Mouse (Mus musculus): ENCODE measurements around the gene Nr1d1. TPM values are rescaled to one million over a fixed set of nuclear protein-coding genes. Genes with fewer than 3 reads are reported as not detected.

Gene Nr1d1
- total RNA-seq, 1 experiment, result 2.9 TPM

- Histone ChIP-seq H3K4me3 (ENCODE audit: insufficient read depth in 1 of 2, low read depth in 1 of 2, low read length in 2 of 2, poor library complexity in 1 of 2, severe bottlenecking in 1 of 2) (peak overlapping the region in 1 of 2 experiments; percentile 54; a peak in 2 of 4 replicates), H3K9ac (ENCODE audit: insufficient read depth, low read depth, low read length, poor library complexity, severe bottlenecking) (peak overlapping the region; percentile 53; the same call in 1 of the 2 replicates), H3K36me3 (ENCODE audit: control insufficient read depth, insufficient read depth, low read length, poor library complexity, severe bottlenecking) (peaks cover 14% of the 10 kb centered on the region; the same call in 1 of the 2 replicates), H3K4me1 (ENCODE audit: control insufficient read depth in 2 of 2, insufficient read depth in 2 of 2, low read length in 2 of 2, poor library complexity in 1 of 2) (peaks cover 11 to 33% of the 10 kb centered on the region in 2 experiments), H3K27ac (ENCODE audit: insufficient read depth, low read depth, low read length, poor library complexity, severe bottlenecking) (no peak overlapping the region), H3K9me3 (ENCODE audit: control insufficient read depth, insufficient read depth, low read depth, low read length) (no peaks in the 10 kb centered on the region)
- in situ Hi-C loops (cut with MboI; ENCODE audit: low sequenced_read_pairs in 2 of 2, unreplicated experiment in 2 of 2), result no loop called here
- no peak for TF ChIP-seq CHD2 (IDR thresholded peaks at IDR 0.05; ENCODE audit: low read depth, low read length)
- TF ChIP-seq HCFC1 (IDR thresholded peaks at IDR 0.05; ENCODE audit: borderline replicate concordance, insufficient read depth, low read length), result no peak
- no peak for TF ChIP-seq ZC3H11A (IDR thresholded peaks at IDR 0.05; ENCODE audit: borderline replicate concordance, low read depth, low read length)
- no peak for TF ChIP-seq MAFK (IDR thresholded peaks at IDR 0.05; ENCODE audit: insufficient read depth, low read depth, low read length)
- no peak for TF ChIP-seq ZNF384 (IDR thresholded peaks at IDR 0.05; ENCODE audit: low read depth, low read length)
- no peak for DNase-seq (ENCODE audit: low read depth, low spot score)
These were observed 10.4 kb downstream of the Nr1d1 start for GRCm38 (mm10) chr11:98764746-98765145.

GRCm38 (mm10) chr11:98764091-98764490 is 11.0 kb downstream of the Nr1d1 start:
- H3K27ac ChIP-seq (ENCODE audit: insufficient read depth, low read depth, low read length, poor library complexity, severe bottlenecking), result no peak overlapping the region
- in situ Hi-C loops (cut with MboI; ENCODE audit: low sequenced_read_pairs in 2 of 2, unreplicated experiment in 2 of 2), result no loop called here
- H3K9me3 ChIP-seq (ENCODE audit: control insufficient read depth, insufficient read depth, low read depth, low read length), result no peaks in the 10 kb centered on the region
- TF ChIP-seq ZC3H11A (IDR thresholded peaks at IDR 0.05; ENCODE audit: borderline replicate concordance, low read depth, low read length), result no peak
- TF ChIP-seq HCFC1 (IDR thresholded peaks at IDR 0.05; ENCODE audit: borderline replicate concordance, insufficient read depth, low read length), result no peak
- no peak for TF ChIP-seq ZNF384 (IDR thresholded peaks at IDR 0.05; ENCODE audit: low read depth, low read length)
- no peak for TF ChIP-seq MAFK (IDR thresholded peaks at IDR 0.05; ENCODE audit: insufficient read depth, low read depth, low read length)
- no peak for TF ChIP-seq CHD2 (IDR thresholded peaks at IDR 0.05; ENCODE audit: low read depth, low read length)
- DNase-seq (ENCODE audit: low read depth, low spot score), result no peak
- peaks cover 11 to 33% of the 10 kb centered on the region in 2 experiments for H3K4me1 ChIP-seq (ENCODE audit: control insufficient read depth in 2 of 2, insufficient read depth in 2 of 2, low read length in 2 of 2, poor library complexity in 1 of 2)
- peak overlapping the region; percentile 50 to 54 for H3K4me3 ChIP-seq (ENCODE audit: insufficient read depth in 1 of 2, low read depth in 1 of 2, low read length in 2 of 2, poor library complexity in 1 of 2, severe bottlenecking in 1 of 2)
- peaks cover 8% of the 10 kb centered on the region; the same call in 1 of the 2 replicates for H3K36me3 ChIP-seq (ENCODE audit: control insufficient read depth, insufficient read depth, low read length, poor library complexity, severe bottlenecking)
- H3K9ac ChIP-seq (ENCODE audit: insufficient read depth, low read depth, low read length, poor library complexity, severe bottlenecking), result peak overlapping the region; percentile 53; the same call in 1 of the 2 replicates

GRCm38 (mm10) chr11:98763502-98763861 is 11.7 kb downstream of the Nr1d1 start:
- DNase-seq (ENCODE audit: low read depth, low spot score), result no peak
- TF ChIP-seq MAFK (IDR thresholded peaks at IDR 0.05; ENCODE audit: insufficient read depth, low read depth, low read length) (no peak), HCFC1 (IDR thresholded peaks at IDR 0.05; ENCODE audit: borderline replicate concordance, insufficient read depth, low read length) (peak; percentile 52; the same call in 1 of the 2 replicates), ZC3H11A (IDR thresholded peaks at IDR 0.05; ENCODE audit: borderline replicate concordance, low read depth, low read length) (no peak), ZNF384 (IDR thresholded peaks at IDR 0.05; ENCODE audit: low read depth, low read length) (no peak), CHD2 (IDR thresholded peaks at IDR 0.05; ENCODE audit: low read depth, low read length) (no peak)
- H3K9me3 ChIP-seq (ENCODE audit: control insufficient read depth, insufficient read depth, low read depth, low read length), result no peaks in the 10 kb centered on the region
- H3K9ac ChIP-seq (ENCODE audit: insufficient read depth, low read depth, low read length, poor library complexity, severe bottlenecking), result peak overlapping the region; percentile 53; the same call in 1 of the 2 replicates
- H3K4me3 ChIP-seq (ENCODE audit: insufficient read depth in 1 of 2, low read depth in 1 of 2, low read length in 2 of 2, poor library complexity in 1 of 2, severe bottlenecking in 1 of 2), result peak overlapping the region; percentile 50 to 54
- peaks cover 2% of the 10 kb centered on the region; the same call in 1 of the 2 replicates for H3K36me3 ChIP-seq (ENCODE audit: control insufficient read depth, insufficient read depth, low read length, poor library complexity, severe bottlenecking)
- H3K27ac ChIP-seq (ENCODE audit: insufficient read depth, low read depth, low read length, poor library complexity, severe bottlenecking), result no peak overlapping the region
- in situ Hi-C loops (cut with MboI; ENCODE audit: low sequenced_read_pairs in 2 of 2, unreplicated experiment in 2 of 2), result no loop called here
- H3K4me1 ChIP-seq (ENCODE audit: control insufficient read depth in 2 of 2, insufficient read depth in 2 of 2, low read length in 2 of 2, poor library complexity in 1 of 2), result peaks cover 11 to 31% of the 10 kb centered on the region in 2 experiments

- in situ Hi-C loops (cut with MboI; ENCODE audit: low sequenced_read_pairs in 2 of 2, unreplicated experiment in 2 of 2), result no loop called here
- H3K27ac ChIP-seq (ENCODE audit: insufficient read depth, low read depth, low read length, poor library complexity, severe bottlenecking), result no peak overlapping the region
- H3K4me1 ChIP-seq (ENCODE audit: control insufficient read depth in 2 of 2, insufficient read depth in 2 of 2, low read length in 2 of 2, poor library complexity in 1 of 2), result peaks cover 11 to 27% of the 10 kb centered on the region in 2 experiments
- no peaks in the 10 kb centered on the region for H3K36me3 ChIP-seq (ENCODE audit: control insufficient read depth, insufficient read depth, low read length, poor library complexity, severe bottlenecking)
- H3K9me3 ChIP-seq (ENCODE audit: control insufficient read depth, insufficient read depth, low read depth, low read length), result no peaks in the 10 kb centered on the region
- H3K9ac ChIP-seq (ENCODE audit: insufficient read depth, low read depth, low read length, poor library complexity, severe bottlenecking), result peak overlapping the region; percentile 33; the same call in 1 of the 2 replicates
- no peak for TF ChIP-seq CHD2 (IDR thresholded peaks at IDR 0.05; ENCODE audit: low read depth, low read length)
- no peak for TF ChIP-seq HCFC1 (IDR thresholded peaks at IDR 0.05; ENCODE audit: borderline replicate concordance, insufficient read depth, low read length)
- no peak for DNase-seq (ENCODE audit: low read depth, low spot score)
- peak overlapping the region; percentile 32 to 50; a peak in 3 of 4 replicates for H3K4me3 ChIP-seq (ENCODE audit: insufficient read depth in 1 of 2, low read depth in 1 of 2, low read length in 2 of 2, poor library complexity in 1 of 2, severe bottlenecking in 1 of 2)
These were observed 12.2 kb downstream of the Nr1d1 start for GRCm38 (mm10) chr11:98762756-98763501.

All from ES-E14 (cell line).